Mouse (Mus musculus) adrenal gland, postnatal 25 days (tissue): ENCODE measurements around the gene Slc22a1. TPM values are rescaled to one million over a fixed set of nuclear protein-coding genes. Genes with fewer than 3 reads are reported as not detected.
"Not testable (repeated sequence)": the region's sequence is repeated elsewhere in the genome, so short reads cannot be mapped to it uniquely, and the experiment has no call there.

ENCODE experiments used
- DNase-seq: peaks from one replicate; pipeline ENCODE4 v3.0.0; 2021; ENCODE audit warnings: mixed read lengths
- total RNA-seq: library from RNA; stranded (reverse); gene quantifications from 2 replicates; pipeline ENCODE4 v1.2.3, GENCODE M21; 2021

The Slc22a1 gene
- total RNA-seq, 1 experiment from 2014 or later, result not detected

- DNase-seq, result no peak
These were observed 9.4 kb upstream of the Slc22a1 start for GRCm38 (mm10) chr17:12684928-12685624.

- DNase-seq, result no peak
These were observed 8.8 kb upstream of the Slc22a1 start for GRCm38 (mm10) chr17:12684412-12684811.

GRCm38 (mm10) chr17:12683582-12683981, 8.0 kb upstream of the Slc22a1 start:
- no peak for DNase-seq

- no peak for DNase-seq
These were observed 2.6 kb upstream of the Slc22a1 start for GRCm38 (mm10) chr17:12678261-12678660.

- no peak for DNase-seq
These were observed 1.5 kb upstream of the Slc22a1 start for GRCm38 (mm10) chr17:12677139-12677538.

GRCm38 (mm10) chr17:12674980-12675379, 649 bp downstream of the Slc22a1 start:
- not testable (repeated sequence) for DNase-seq

- DNase-seq, result no peak
These were observed 1.8 kb downstream of the Slc22a1 start for GRCm38 (mm10) chr17:12673871-12674270.

- DNase-seq, result no peak
These were observed 3.3 kb downstream of the Slc22a1 start for GRCm38 (mm10) chr17:12672285-12672790.

- DNase-seq, result no peak
These were observed 4.5 kb downstream of the Slc22a1 start for GRCm38 (mm10) chr17:12671029-12671605.

GRCm38 (mm10) chr17:12669363-12669679, 6.3 kb downstream of the Slc22a1 start:
- no peak for DNase-seq

GRCm38 (mm10) chr17:12668478-12669362, 6.9 kb downstream of the Slc22a1 start:
- no peak for DNase-seq

GRCm38 (mm10) chr17:12664156-12664555, 11.5 kb downstream of the Slc22a1 start:
- peak; percentile 24 for DNase-seq

- no peak for DNase-seq
These were observed 14.9 kb downstream of the Slc22a1 start for GRCm38 (mm10) chr17:12660572-12661260.

- DNase-seq, result no peak
These were observed 16.4 kb downstream of the Slc22a1 start for GRCm38 (mm10) chr17:12659233-12659632.

- no peak for DNase-seq
These were observed 16.8 kb downstream of the Slc22a1 start for GRCm38 (mm10) chr17:12658784-12659183.

- no peak for DNase-seq
These were observed 19.8 kb downstream of the Slc22a1 start for GRCm38 (mm10) chr17:12655826-12656225.

- no peak for DNase-seq
These were observed 21.6 kb downstream of the Slc22a1 start for GRCm38 (mm10) chr17:12654061-12654460.

- no peak for DNase-seq
These were observed 23.0 kb downstream of the Slc22a1 start for GRCm38 (mm10) chr17:12652604-12653003.

GRCm38 (mm10) chr17:12645461-12645860, 30.2 kb downstream of the Slc22a1 start:
- no peak for DNase-seq

GRCm38 (mm10) chr17:12641087-12641486, 34.5 kb downstream of the Slc22a1 start:
- DNase-seq, result no peak

GRCm38 (mm10) chr17:12639585-12639984, 36.0 kb downstream of the Slc22a1 start:
- DNase-seq, result no peak

- no peak for DNase-seq
These were observed 40.8 kb downstream of the Slc22a1 start for GRCm38 (mm10) chr17:12634814-12635213.
